Mouse (Mus musculus) heart, adult 8-10 months (tissue): ENCODE results near the gene Ostf1. TPM values are rescaled to one million over a fixed set of nuclear protein-coding genes. Genes with fewer than 3 reads are reported as not detected.
"Not testable (repeated sequence)": the region's sequence is repeated elsewhere in the genome, so short reads cannot be mapped to it uniquely, and the experiment has no call there.

Source experiments
- DNase-seq: peaks from one replicate; pipeline ENCODE4 v3.0.0; 2022; ENCODE audit warnings: low spot score
- total RNA-seq, 4 experiments: library from RNA; stranded (reverse); gene quantifications; 2 replicates each; pipeline ENCODE4 v1.2.4; 2022

Ostf1 gene
- total RNA-seq, 4 experiments from 2014 or later, result 30.6 to 37.0 (median 33.3) TPM

DNA sequence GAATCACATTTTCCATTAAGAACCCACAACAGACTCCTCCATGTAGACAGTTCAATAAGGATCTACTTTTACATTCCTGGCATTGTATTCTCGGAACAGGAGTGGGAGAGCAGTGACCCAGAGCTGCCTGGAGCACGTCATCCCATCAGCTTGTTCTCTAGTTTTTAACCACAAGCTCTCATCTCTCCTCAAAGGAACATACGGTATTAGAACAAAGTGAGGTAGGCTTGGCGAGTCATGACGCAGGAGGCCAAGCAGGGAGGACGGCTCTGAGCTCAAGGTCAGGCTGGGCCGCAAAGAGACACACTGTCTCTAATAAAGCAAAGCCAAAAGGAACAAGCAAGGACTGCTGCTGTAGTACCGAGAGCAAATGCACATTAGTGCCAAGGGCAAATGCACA lies 32.6 kb downstream of the Ostf1 start:
- DNase-seq, result no peak

DNA sequence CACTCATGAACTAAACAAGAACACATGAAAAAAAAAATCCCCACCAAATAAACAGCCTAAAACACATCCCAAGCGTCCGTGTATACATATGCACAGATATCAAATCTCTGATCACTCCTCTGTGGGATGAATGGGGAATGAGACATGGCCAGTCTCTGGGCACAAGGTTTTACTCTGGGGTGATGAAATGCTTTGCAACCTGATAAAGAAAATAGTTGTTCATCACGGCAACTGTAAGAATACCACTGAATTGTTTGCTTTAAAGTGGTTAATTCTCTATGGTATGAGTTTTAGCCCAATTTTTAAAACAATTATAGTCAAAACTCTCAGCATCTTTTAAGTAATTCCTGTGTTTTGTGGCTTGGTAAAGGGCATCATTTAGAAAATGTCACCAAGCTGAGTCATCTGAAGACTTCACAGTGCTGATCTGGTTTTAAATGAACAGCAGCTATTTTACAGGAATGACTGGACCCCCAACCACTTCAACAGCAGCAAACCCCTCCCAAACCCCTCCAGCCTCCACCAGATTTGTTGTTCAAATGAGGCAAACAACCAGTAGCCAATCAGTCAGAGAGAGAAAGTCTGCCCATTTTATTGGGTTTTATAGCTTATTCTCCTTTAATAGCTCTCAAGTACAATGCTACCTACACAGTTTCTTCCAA lies 33.2 kb downstream of the Ostf1 start:
- DNase-seq, result no peak

DNA sequence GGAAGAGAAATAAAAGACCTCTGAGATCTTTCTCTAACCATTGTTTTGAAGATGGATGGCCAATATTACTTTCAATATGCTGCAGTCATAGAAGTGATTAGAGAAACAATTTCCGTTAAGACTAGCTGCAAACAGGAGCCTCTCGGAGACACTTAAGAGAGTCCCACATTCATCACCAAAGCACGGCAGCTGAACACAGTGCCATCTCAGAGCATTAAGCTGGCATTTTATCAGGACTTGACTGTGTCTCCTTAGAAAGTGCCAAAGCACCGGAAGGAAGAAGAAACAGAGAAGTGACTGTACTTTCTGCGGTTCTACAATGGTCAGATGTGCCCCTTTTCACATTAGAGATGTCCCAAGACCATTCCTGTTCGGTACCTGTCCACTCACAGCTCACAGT lies 33.9 kb downstream of the Ostf1 start:
- no peak for DNase-seq

DNA sequence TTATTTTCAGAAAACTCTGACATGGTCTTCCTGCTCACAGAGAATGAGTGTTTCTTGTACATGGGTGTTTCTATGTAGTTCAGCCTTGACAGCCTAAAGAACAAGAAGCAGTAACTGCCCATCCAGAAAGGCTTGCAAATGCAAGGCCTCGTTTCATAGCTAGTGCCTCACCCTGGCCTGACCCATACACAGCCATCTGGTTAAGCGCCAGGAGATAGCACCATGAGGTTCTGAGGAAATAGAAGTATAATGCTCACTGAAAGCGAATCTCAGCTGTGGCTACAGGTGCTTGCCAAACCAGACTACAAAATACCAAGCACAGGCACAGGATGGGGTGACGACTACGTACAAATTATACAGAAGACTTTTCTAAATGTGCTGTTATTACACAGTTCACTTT lies 34.7 kb downstream of the Ostf1 start:
- no peak for DNase-seq

DNA sequence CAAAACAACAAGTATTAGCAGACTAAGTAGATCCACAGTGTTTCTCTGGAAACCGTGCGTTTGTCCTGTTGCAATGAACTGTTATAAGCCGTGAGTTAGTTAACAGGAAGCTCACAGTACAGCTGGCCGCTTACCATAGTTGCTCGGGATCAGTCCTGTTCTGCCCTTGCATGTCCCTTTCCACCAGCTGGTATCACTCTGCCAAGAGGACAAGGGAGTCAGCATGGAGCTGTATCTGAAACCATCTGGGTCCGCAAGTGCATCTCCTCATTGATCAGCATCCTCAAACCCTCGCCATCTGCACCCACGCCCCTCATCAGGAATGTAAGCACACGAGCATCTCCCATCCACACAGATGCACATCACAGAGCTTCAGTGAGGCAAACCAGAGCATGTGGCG lies 37.9 kb downstream of the Ostf1 start:
- DNase-seq, result no peak

DNA sequence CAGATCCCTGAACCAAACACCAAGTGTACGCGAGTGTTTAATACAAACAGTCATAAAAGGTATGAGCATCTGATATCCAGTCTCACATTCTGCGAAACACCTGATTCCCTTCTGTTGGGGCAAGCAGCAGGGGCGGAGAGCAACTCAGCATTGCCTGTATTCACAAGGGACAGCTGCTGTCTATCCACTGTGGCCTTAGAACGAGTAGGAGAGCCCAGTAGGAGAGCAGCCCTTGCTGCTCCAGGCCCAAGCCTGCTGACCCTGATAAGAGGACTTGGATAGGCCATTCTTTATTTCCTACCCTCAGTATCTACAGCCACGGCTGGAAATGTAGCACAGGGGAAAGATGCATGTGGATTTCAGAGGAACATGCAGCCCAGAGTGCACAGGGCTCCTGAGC lies 38.7 kb downstream of the Ostf1 start:
- DNase-seq, result no peak

DNA sequence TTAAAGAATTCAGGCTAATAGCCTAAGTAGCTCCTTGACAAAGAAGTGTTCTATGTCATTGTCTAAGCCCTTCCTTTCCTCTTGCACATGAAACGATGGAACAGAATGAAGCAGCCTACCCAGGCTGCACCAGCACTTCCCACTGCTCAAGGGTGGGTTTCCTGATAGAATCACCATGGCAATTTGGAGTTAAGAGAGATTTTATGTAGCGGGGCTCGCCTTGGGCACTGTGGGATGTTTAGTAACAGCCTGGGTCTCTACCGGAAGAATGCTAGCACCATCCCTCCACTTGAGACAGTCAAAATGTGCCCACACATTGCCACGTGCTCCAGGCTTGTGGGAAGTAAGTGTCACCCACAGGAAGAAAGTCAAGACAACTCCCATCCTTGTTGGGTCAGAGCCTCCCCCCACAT lies 40.7 kb downstream of the Ostf1 start:
- DNase-seq, result no peak

DNA sequence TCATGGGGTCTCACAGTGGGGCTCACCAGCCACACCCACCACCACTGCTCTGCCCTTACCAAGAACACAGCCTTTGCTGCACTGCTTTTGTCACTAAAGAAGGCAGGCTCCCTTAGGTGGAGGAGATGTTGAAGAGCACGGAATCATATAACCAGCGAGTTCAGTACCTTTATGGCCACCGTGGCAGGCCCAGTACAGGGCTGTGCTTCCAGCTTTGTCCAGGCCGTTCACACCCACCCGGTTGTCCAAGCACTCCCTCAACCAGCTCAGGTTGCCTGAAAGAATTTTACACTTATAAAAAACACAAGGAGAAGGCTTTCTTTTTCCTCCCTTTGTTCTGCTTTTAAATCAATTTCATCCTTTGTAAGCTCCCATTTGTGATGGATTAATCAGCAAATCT lies 41.4 kb downstream of the Ostf1 start:
- DNase-seq, result no peak

DNA sequence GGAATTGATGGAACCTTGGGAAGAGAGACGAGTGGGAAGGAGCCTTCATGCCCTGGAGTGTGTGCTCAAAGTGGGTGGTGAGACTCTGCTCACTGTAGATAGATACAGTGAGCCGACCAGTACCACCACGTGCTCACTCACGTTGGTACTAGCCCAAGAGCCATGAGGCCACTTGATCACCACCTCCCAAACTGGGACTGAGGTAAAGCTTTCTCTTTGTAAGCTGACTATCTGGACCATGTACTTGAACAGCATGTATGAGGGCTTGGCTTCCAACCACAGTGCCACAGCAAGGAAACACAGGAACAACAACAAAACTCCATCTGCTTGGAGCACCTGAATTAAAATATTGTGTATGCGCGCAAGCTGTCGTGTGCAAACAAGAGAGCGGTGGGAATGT lies 42.3 kb downstream of the Ostf1 start:
- DNase-seq, result no peak

DNA sequence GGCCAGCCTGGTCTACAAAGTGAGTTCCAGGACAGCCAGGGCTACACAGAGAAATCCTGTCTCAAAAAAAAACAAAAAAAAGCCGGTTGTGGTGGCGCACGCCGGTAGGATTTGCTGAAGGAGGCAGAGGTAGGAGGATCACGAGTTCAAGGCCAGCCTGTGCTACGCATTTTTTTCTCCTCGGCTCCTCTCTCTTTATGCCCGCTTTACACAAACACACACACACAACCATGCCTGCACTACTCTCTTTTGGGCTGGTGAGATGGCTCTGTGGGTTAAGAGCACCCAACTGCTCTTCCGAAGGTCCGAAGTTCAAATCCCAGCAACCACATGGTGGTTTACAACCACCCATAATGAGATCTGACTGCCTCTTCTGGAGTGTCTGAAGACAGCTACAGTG lies 42.8 kb downstream of the Ostf1 start:
- not testable (repeated sequence) for DNase-seq

DNA sequence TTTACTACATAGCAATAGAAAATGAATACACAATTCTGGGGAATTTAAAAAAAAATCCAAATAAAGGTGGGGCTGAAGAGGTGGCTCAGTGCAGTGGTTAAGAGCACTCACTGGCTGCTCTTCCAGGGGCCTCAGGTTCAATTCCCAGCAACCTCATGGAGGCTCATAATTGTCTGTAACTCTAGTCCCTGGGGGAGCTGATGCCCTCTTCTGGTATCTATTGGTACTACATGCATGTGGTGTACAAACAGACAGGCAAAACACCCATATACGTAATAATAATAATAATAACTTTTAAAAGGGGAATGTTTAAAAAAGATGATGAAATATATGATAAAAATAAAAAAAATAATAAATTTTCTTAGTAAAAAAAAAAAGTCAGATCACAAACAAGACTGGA lies 43.4 kb downstream of the Ostf1 start:
- DNase-seq, result no peak

DNA sequence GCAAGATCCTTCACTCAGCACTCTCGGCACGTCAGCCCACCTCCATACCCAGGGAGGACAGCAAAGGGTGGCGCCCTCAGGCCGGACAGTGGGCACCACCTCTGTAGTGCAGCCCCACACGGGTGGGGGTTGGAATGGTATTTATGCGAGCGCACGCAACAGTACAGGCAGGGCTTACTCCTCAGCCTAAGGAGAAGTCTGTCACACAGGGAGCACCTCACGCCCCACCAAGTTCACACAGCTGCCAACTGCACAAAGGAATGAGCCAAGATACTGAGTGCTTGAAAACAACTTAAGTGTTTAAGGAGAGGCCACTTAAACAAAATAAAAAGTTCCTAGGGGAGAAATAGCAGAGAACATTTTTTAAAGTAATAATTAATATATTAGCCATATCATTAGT lies 44.5 kb downstream of the Ostf1 start:
- no peak for DNase-seq

DNA sequence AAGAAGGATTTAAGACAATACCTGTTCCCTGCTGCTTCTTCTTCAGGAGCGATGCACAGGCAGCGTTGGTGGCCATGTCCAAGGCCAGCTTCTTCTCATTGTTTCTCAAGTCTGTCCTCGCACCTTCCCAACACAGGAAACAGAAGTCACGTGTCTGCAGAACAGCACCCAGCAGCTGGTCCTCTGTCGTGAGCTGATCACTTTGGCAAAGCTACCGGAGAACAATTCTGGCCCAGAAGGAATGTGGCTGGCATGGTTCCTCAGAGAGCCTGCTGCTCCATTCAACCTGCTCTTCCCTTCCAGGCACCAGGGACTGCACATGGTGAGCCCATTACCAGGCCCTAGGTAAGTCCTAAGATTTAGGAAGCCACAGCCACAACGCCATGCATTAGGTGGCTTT lies 47.0 kb downstream of the Ostf1 start:
- no peak for DNase-seq

DNA sequence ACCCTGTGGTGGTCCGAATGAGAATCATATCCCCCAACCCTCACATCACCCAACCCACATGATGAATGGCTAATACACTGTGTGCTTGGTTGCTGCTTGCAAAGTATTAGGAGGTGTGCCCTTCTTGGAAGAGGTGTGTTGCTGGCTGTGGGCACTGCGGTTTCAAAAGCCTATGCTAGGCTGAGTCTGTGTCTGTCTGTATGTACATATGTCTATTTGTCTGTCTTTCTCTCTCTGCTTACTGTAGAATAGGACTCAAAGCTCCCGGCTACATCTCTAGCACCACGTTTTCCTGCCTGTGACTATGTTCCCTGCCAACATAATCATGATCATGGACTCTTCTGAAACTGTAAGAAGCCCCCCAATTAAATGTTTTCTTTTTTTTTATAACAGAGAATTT lies 47.9 kb downstream of the Ostf1 start:
- no peak for DNase-seq

DNA sequence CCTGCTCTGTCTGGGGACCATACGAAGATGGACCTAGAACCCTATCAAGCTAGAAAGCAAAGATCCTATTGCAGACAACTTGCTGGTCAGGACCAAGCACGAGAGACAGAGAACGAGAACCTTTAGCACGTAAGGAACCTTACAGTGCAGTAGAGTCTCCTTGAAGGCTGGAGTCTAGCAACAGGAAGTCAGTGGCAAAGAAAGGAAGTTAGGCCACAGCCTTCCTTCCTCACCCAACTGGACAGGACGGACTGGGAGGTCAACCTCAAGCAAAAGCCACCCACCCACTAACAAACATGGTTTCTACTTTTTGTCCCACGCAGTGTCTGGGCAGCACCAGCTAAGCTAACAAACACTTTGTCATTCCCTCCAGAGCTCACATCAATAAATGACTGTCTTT lies 48.7 kb downstream of the Ostf1 start:
- no peak for DNase-seq

DNA sequence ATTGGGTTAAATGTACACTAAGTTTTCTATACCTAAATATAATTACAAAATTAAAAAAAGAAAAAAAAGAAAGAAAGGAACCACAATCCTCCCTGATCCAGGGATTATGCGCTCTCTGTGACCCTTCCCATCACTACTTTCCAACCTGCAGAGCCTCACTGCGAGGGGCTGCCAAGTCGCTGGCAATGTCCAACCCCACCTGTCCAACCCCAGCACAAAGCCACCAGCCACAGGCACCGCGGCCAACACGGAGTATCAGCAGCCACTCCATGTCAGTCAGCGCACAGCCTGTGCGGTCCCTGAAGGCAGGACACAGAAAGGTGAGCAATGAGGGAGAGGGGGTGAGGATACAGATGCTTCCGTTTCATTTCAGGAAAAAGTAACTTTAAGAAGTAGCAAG lies 49.4 kb downstream of the Ostf1 start:
- no peak for DNase-seq

DNA sequence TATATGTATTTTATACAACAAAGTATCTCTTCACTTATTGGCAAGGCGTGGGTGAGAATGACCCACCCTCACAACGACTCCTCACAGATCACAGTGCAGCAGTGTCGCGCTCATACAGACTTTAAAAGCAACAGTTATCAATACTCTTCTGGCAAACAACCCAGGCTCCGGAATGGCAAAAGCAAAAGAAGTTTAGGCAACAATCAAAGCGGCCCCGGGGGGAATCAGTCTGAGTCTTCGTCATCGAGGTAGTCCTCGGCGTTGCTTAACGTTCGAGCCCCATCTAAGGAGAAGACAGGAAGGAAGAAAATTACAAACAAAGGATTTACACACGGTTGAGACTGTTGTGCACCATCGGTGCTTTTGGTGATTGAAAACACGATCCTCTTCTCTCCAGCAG lies 50.6 kb downstream of the Ostf1 start:
- no peak for DNase-seq

DNA sequence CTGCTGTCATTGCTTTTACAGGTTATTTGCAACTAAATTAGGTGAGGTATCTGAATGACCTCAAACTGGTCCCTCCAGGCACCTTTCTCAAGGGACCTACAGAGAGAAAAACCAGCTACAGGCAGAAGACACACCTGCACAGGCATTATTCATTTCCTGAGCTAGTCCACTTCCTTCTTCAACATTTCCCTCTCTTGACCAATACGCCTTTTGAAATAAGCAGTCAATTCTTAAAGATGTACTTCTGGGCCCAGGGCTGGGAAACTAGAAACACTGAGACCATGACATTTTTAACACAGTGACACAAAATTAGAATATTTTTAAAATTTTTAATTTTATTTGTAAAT lies 52.6 kb downstream of the Ostf1 start:
- no peak for DNase-seq

DNA sequence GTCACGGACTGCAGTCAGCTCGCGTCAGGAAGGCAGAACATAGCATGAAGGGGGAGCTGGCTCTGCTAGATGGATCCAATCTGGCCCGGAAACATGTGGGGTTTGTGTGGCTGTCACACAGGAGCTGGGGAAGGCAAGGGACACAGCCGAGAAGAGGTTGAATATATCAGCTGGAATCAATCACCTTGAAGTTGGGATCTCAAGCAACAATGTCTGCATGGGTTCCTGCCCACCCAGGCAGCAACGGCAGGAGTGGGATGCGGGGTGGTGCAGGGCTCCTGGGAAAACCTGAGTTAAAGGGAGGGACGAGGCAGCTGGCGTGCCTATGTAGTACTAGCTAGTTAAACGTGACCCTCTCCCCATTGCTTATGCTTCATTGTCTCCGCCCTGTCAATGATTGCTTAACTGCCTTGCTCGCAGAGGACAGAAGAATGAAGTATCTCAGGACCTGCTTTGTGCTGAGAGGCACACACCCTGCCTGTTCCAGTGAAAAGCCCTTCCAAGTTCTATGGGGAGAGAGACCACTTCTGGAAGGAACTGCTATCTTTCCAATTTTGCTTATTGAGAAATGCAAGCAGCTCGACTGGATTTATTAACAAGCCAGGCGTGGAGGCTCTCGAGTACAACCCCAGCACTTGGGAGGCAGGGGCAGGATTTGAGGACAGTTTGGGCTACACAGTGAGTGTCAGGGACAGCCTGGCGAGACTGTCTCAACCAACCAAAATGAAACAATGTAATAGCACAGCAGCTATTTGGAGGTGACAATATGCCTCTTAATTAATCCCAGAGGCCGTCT lies 53.2 kb downstream of the Ostf1 start:
- DNase-seq, result no peak

DNA sequence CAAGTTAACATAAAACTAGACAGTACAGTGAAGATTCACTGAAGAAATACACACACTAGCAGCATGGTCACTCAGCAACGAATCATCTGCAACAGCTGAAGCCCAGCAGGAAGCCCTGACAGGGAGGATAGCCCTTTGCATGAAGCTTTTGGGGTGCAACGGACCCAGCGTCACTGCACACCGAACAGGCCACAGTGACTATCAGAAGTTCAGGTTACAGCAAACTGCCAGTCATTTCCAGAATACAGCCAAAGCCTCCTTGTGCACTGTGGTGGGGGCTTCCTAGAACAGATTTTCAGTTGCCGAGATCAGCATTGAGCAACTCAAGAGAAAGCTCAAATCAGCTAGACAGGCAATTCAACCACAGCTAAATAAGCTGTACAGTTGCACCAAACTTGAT lies 54.3 kb downstream of the Ostf1 start:
- DNase-seq, result no peak

DNA sequence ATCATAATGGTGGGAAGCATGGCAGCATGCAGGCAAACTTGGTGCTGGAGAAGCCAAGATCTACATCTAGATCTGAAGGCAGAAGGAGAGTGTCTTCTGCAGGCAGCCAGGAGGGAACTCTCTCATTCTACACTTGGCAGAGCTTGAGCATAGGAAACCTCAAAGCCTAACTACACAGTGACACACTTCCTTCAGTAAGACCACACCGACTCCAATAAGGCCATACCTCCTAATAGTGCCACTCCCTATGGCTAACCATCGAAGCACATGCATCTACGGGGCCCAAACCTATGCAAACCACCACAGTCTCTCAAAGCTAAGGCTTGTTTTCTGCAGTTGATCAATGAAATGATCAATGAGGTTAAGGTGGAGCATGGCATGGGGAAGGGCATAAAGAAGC lies 55.7 kb downstream of the Ostf1 start:
- DNase-seq, result no peak

DNA sequence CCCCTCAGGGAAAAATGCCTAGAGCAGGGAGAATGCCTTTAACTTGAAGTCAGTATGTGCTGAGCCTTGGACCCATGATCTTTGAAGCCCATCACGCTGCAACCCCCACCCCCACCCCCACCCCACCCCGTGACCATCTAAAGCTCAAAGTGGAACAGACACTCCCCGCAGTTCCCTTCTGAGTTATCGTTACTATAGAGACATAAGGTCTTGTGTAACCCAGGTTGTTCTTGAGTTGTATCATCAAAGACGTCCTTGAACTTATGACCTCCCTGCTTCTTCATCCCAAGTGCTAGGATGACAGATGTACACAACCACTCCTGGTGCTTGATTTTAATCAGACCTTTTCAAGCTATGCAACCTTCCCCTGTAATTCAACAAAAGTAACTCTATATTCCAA lies 57.7 kb downstream of the Ostf1 start:
- DNase-seq, result no peak

DNA sequence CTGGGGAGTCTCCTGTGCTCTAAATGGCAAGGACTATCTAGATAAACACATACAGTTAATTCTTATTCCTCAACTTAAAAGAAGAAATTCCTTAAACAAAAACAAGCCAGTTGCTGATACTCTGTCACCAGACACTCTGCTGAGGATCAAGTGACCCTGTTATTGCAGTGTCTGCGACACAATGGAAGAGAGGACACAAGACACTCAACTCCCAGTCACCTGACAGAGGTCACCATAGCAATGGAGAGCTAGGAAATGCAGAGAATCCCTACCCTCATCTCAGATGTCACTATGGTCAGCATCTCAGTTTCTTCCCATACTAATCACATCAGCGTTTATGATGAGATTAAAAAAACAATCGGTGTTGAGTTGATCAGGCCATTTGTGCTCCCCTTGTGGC lies 58.2 kb downstream of the Ostf1 start:
- no peak for DNase-seq

DNA sequence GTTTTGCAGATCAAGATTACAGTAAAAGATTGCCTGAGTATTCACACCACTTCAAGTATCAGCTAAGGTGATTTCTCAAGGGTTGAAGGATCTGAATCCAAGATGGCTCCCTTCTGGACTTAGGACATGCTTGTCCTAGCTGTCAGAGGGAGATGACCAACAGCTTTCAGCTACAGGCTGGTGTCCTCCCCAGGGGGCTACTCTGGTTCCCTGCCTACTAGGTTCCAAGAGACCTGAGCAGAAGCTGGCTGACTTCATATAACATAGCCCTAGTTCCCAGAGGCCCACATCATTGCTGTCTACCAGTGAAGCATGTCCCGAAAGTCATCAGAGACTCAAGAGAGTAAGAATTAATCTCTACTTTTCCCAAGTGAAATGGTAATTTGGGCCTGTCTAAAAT lies 62.1 kb downstream of the Ostf1 start:
- DNase-seq, result no peak
